Comparison of ENCODE assay signal across 23 mouse cellular contexts in the genomic region with DNA sequence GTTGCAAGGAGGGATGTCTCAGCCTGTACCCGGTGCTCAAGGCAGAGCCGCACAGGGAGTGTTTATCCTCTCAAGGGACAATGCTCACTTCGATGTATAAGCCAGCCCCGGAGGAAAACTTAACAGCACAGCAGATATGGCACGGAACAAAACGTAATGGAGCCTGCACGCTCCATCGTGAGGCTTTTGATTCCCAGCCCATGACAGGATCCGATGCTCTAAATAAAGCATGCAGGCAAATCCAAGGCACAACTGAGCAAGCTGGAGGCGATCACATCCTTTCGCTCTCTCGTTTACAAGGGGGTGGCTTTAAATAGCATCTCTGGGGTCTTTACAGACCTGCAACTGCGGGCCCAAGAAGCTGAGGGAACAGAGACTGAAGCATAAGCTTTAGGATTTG. TPM values are rescaled to one million over a fixed set of nuclear protein-coding genes. Genes with fewer than 3 reads are reported as not detected.
DNase-seq lines count a peak whose midpoint lies in the region; ATAC-seq and TF ChIP-seq lines count a peak whose summit lies in the region.
"Had no signal": no experiment of that assay in that cellular context is flagged by ENCODE, and none has a peak within 500 bp of the region (broad histone marks: within the 10 kb centered on the region; RNA-seq: fewer than 3 reads in every experiment).

No protein-coding gene starts in this region.

- no peaks in the 10 kb centered on the region for H3K36me3 ChIP-seq in forebrain, postnatal 0 days (ENCODE audit: insufficient read depth)
- H3K36me3 ChIP-seq in forebrain, embryonic 12.5 days (replicated peaks): no peaks in the 10 kb centered on the region
- H3K36me3 ChIP-seq in midbrain, embryonic 14.5 days (ENCODE audit: control insufficient read depth, insufficient read depth, low read length): no peaks in the 10 kb centered on the region
- no peaks in the 10 kb centered on the region for H3K36me3 ChIP-seq in midbrain, embryonic 11.5 days (ENCODE audit: control insufficient read depth, insufficient read depth, low read length)
- H3K36me3 ChIP-seq in hindbrain, embryonic 14.5 days (replicated peaks; ENCODE audit: control insufficient read depth, insufficient read depth): no peaks in the 10 kb centered on the region
- H3K36me3 ChIP-seq in neural tube, embryonic 14.5 days (ENCODE audit: control insufficient read depth, insufficient read depth, low read length): no peaks in the 10 kb centered on the region
- H3K36me3 ChIP-seq: intestine, embryonic 15.5 days; kidney, embryonic 15.5 days; liver, embryonic 12.5 days had no signal

- H3K4me1 ChIP-seq in forebrain, postnatal 0 days (ENCODE audit: insufficient read depth): peaks cover 19% of the 10 kb centered on the region; the same call in 1 of the 2 replicates
- H3K4me1 ChIP-seq in forebrain, embryonic 12.5 days: peaks cover 7% of the 10 kb centered on the region; the same call in 1 of the 2 replicates
- peaks cover 13% of the 10 kb centered on the region for H3K4me1 ChIP-seq in midbrain, embryonic 14.5 days (ENCODE audit: control insufficient read depth, insufficient read depth, low read length)
- H3K4me1 ChIP-seq in midbrain, embryonic 11.5 days (ENCODE audit: control insufficient read depth, insufficient read depth, low read length): no peaks in the 10 kb centered on the region
- peaks cover 20% of the 10 kb centered on the region for H3K4me1 ChIP-seq in hindbrain, embryonic 14.5 days (replicated peaks; ENCODE audit: control insufficient read depth, insufficient read depth, low read length)
- H3K4me1 ChIP-seq in neural tube, embryonic 14.5 days (ENCODE audit: control insufficient read depth, insufficient read depth, low read length): peaks cover 9% of the 10 kb centered on the region; the same call in 1 of the 2 replicates
- H3K4me1 ChIP-seq: intestine, embryonic 15.5 days; kidney, embryonic 15.5 days; liver, embryonic 12.5 days had no signal

- peak overlapping the region; percentile 85 for H3K27ac ChIP-seq in forebrain, postnatal 0 days (ENCODE audit: low read depth, low read length)
- H3K27ac ChIP-seq in forebrain, embryonic 12.5 days: no peak overlapping the region
- H3K27ac ChIP-seq in midbrain, embryonic 14.5 days (replicated peaks; ENCODE audit: low read depth, low read length): peak overlapping the region; percentile 70
- H3K27ac ChIP-seq in midbrain, embryonic 11.5 days (ENCODE audit: low read depth, low read length): no peak overlapping the region
- H3K27ac ChIP-seq in hindbrain, embryonic 14.5 days: peak overlapping the region; percentile 59
- H3K27ac ChIP-seq in neural tube, embryonic 14.5 days (ENCODE audit: low read depth, low read length): peak overlapping the region; percentile 76
- H3K27ac ChIP-seq: intestine, embryonic 15.5 days; kidney, embryonic 15.5 days; liver, embryonic 12.5 days; macrophage had no signal

- H3K9ac ChIP-seq in forebrain, postnatal 0 days: no peak overlapping the region; the same call in 1 of the 2 replicates
- no peak overlapping the region for H3K9ac ChIP-seq in forebrain, embryonic 12.5 days
- H3K9ac ChIP-seq in midbrain, embryonic 14.5 days (replicated peaks; ENCODE audit: low read length): no peak overlapping the region
- no peak overlapping the region for H3K9ac ChIP-seq in midbrain, embryonic 11.5 days (ENCODE audit: low read length)
- H3K9ac ChIP-seq in hindbrain, embryonic 14.5 days: peak overlapping the region; percentile 46
- H3K9ac ChIP-seq in neural tube, embryonic 14.5 days (replicated peaks; ENCODE audit: low read depth, low read length): no peak overlapping the region; the same call in 1 of the 2 replicates
- H3K9ac ChIP-seq: intestine, embryonic 15.5 days; kidney, embryonic 15.5 days; liver, embryonic 12.5 days; lung, embryonic 14.5 days had no signal

- ATAC-seq in forebrain, postnatal 0 days: peak; percentile 61
- no peak for ATAC-seq in forebrain, embryonic 12.5 days (ENCODE audit: low FRiP score)
- no peak for ATAC-seq in midbrain, embryonic 14.5 days (ENCODE audit: low FRiP score, low TSS enrichment)
- no peak for ATAC-seq in midbrain, embryonic 11.5 days (ENCODE audit: low FRiP score)
- ATAC-seq in hindbrain, embryonic 14.5 days (ENCODE audit: low FRiP score): no peak
- ATAC-seq in neural tube, embryonic 14.5 days (ENCODE audit: low read depth): no peak
- ATAC-seq: intestine, embryonic 15.5 days; liver, embryonic 12.5 days had no signal

- no peak overlapping the region for H3K4me3 ChIP-seq in forebrain, postnatal 0 days (ENCODE audit: low read depth, low read length)
- H3K4me3 ChIP-seq in forebrain, embryonic 12.5 days (replicated peaks): no peak overlapping the region
- no peak overlapping the region for H3K4me3 ChIP-seq in midbrain, embryonic 14.5 days (replicated peaks; ENCODE audit: low read depth, low read length)
- no peak overlapping the region for H3K4me3 ChIP-seq in midbrain, embryonic 11.5 days (ENCODE audit: low read depth, low read length)
- H3K4me3 ChIP-seq in hindbrain, embryonic 14.5 days (replicated peaks; ENCODE audit: low read length): no peak overlapping the region
- no peak overlapping the region for H3K4me3 ChIP-seq in neural tube, embryonic 14.5 days (ENCODE audit: low read depth, low read length)
- H3K4me3 ChIP-seq: intestine, embryonic 15.5 days; kidney, embryonic 15.5 days; liver, embryonic 12.5 days had no signal

- H3K4me2 ChIP-seq in forebrain, postnatal 0 days (ENCODE audit: low read depth): no peak overlapping the region
- H3K4me2 ChIP-seq in forebrain, embryonic 12.5 days: no peak overlapping the region
- no peak overlapping the region for H3K4me2 ChIP-seq in midbrain, embryonic 14.5 days (ENCODE audit: low read length)
- H3K4me2 ChIP-seq in midbrain, embryonic 11.5 days: no peak overlapping the region
- H3K4me2 ChIP-seq in hindbrain, embryonic 14.5 days (replicated peaks): no peak overlapping the region
- no peak overlapping the region for H3K4me2 ChIP-seq in neural tube, embryonic 14.5 days (ENCODE audit: low read depth, low read length)
- H3K4me2 ChIP-seq: heart, embryonic 11.5 days; intestine, embryonic 15.5 days; kidney, embryonic 15.5 days; liver, embryonic 12.5 days; lung, embryonic 14.5 days had no signal

- TF ChIP-seq CTCF in forebrain, postnatal 0 days (IDR thresholded peaks at IDR 0.05; ENCODE audit: low read depth): no peak

- WGBS in forebrain, postnatal 0 days: 41% methylated on average over 13 of the region's 13 CpGs
- 69% methylated on average over 13 of the region's 13 CpGs for WGBS in forebrain, embryonic 12.5 days
- 50% methylated on average over 13 of the region's 13 CpGs for WGBS in midbrain, embryonic 14.5 days
- WGBS in midbrain, embryonic 11.5 days: 77% methylated on average over 13 of the region's 13 CpGs
- 57% methylated on average over 13 of the region's 13 CpGs for WGBS in hindbrain, embryonic 14.5 days
- 52% methylated on average over 13 of the region's 13 CpGs for WGBS in neural tube, embryonic 14.5 days

- no peaks in the 10 kb centered on the region for H3K9me3 ChIP-seq in forebrain, postnatal 0 days (ENCODE audit: low read length)
- no peaks in the 10 kb centered on the region for H3K9me3 ChIP-seq in forebrain, embryonic 12.5 days
- H3K9me3 ChIP-seq in midbrain, embryonic 14.5 days (ENCODE audit: control insufficient read depth, low read length): no peaks in the 10 kb centered on the region
- no peaks in the 10 kb centered on the region for H3K9me3 ChIP-seq in midbrain, embryonic 11.5 days (ENCODE audit: control insufficient read depth, low read length)
- H3K9me3 ChIP-seq in hindbrain, embryonic 14.5 days (ENCODE audit: control insufficient read depth, low read length): no peaks in the 10 kb centered on the region
- H3K9me3 ChIP-seq in neural tube, embryonic 14.5 days (ENCODE audit: control insufficient read depth, low read length): no peaks in the 10 kb centered on the region
- H3K9me3 ChIP-seq: intestine, embryonic 15.5 days; kidney, embryonic 15.5 days; liver, embryonic 12.5 days had no signal

- DNase-seq in forebrain, postnatal 0 days: peak; percentile 72
- DNase-seq in midbrain, embryonic 14.5 days: peak; percentile 61
- no peak for DNase-seq in midbrain, embryonic 11.5 days (ENCODE audit: low spot score, missing footprints)
- no peak for DNase-seq in hindbrain, embryonic 14.5 days (ENCODE audit: low spot score)
- no peak for DNase-seq in gastrocnemius, adult 8-10 months (ENCODE audit: low spot score in 2 of 2)
- DNase-seq: adrenal gland, adult 8-10 months; cerebellum, adult 18-20 months; heart, postnatal 14 days; layer of hippocampus, postnatal 36 days; lung, embryonic 14.5 days; thymus, postnatal 25 days had no signal

- H3K27me3 ChIP-seq in forebrain, postnatal 0 days (ENCODE audit: insufficient read depth, low read length): no peaks in the 10 kb centered on the region
- no peaks in the 10 kb centered on the region for H3K27me3 ChIP-seq in forebrain, embryonic 12.5 days
- no peaks in the 10 kb centered on the region for H3K27me3 ChIP-seq in midbrain, embryonic 14.5 days (ENCODE audit: control insufficient read depth, insufficient read depth, low read length)
- no peaks in the 10 kb centered on the region for H3K27me3 ChIP-seq in midbrain, embryonic 11.5 days (ENCODE audit: control insufficient read depth, insufficient read depth, low read length)
- peaks cover 4% of the 10 kb centered on the region; the same call in 1 of the 2 replicates for H3K27me3 ChIP-seq in hindbrain, embryonic 14.5 days (ENCODE audit: control insufficient read depth, insufficient read depth, low read length)
- H3K27me3 ChIP-seq in neural tube, embryonic 14.5 days (ENCODE audit: control insufficient read depth, insufficient read depth, low read length): no peaks in the 10 kb centered on the region
- H3K27me3 ChIP-seq: intestine, embryonic 15.5 days; kidney, embryonic 15.5 days; liver, embryonic 12.5 days had no signal

RNA-seq across cellular contexts. Expression of a gene that starts 53.9 kb away (rescaled TPM):
- total RNA-seq in forebrain, postnatal 0 days (2014; rRNA removed): not detected in 2 replicates
- polyA plus RNA-seq in forebrain, postnatal 0 days (2015; fragmentation: Nextera tagmentation; extraction: Ambion mirVana): not detected in 2 replicates
- not detected in 2 replicates for polyA plus RNA-seq in forebrain, embryonic 12.5 days (2016; fragmentation: Nextera tagmentation; extraction: Ambion mirVana)
- polyA plus RNA-seq in midbrain, embryonic 14.5 days (2014; fragmentation: Nextera tagmentation; extraction: Ambion mirVana): not detected in 2 replicates
- not detected in 2 replicates for polyA plus RNA-seq in midbrain, embryonic 11.5 days (2014; fragmentation: Nextera tagmentation; extraction: Ambion mirVana)
- not detected in 2 replicates for polyA plus RNA-seq in hindbrain, embryonic 14.5 days (2014; fragmentation: Nextera tagmentation; extraction: Ambion mirVana)
- polyA plus RNA-seq in neural tube, embryonic 14.5 days (2014; fragmentation: Nextera tagmentation; extraction: Ambion mirVana): not detected in 2 replicates
- not detected for total RNA-seq in gastrocnemius, adult 8-10 months (2022)
- total RNA-seq: adrenal gland, adult 8-10 months; gastrocnemius, postnatal 4 days; heart, postnatal 14 days; layer of hippocampus, postnatal 36 days; neutrophil, adult 5-6 weeks had no signal
- polyA plus RNA-seq: embryonic facial prominence, embryonic 11.5 days; heart, embryonic 11.5 days; intestine, embryonic 15.5 days; kidney, embryonic 15.5 days; large intestine, adult 2 months; limb, embryonic 11.5 days; liver, embryonic 12.5 days; lung, embryonic 14.5 days; macrophage had no signal

Comparison
In these comparisons a context has a peak if more than half of its experiments do, and no peak if none do; other contexts are left out.
1. DNase-seq: peak in forebrain, postnatal 0 days (single experiment) and midbrain, embryonic 14.5 days (single experiment); none in midbrain, embryonic 11.5 days (single experiment), hindbrain, embryonic 14.5 days (single experiment) and gastrocnemius, adult 8-10 months (0 of 2).
2. H3K27ac ChIP-seq: peak in forebrain, postnatal 0 days (single experiment), midbrain, embryonic 14.5 days (single experiment), hindbrain, embryonic 14.5 days (single experiment) and neural tube, embryonic 14.5 days (single experiment); none in forebrain, embryonic 12.5 days (single experiment) and midbrain, embryonic 11.5 days (single experiment).